Mouse (Mus musculus) hindbrain, embryonic 11.5 days (tissue): ENCODE measurements around the gene A030014E15Rik. TPM values are rescaled to one million over a fixed set of nuclear protein-coding genes. Genes with fewer than 3 reads are reported as not detected.
"Not testable (repeated sequence)": the region's sequence is repeated elsewhere in the genome, so short reads cannot be mapped to it uniquely, and the experiment has no call there.

ENCODE experiments used
- ATAC-seq: fragments of 200-750 bp; cut with Nextera tagmentation; 2 replicates; pipeline ENCODE4 v1.8.0; 2017; ENCODE audit warnings: mild to moderate bottlenecking, moderate TSS enrichment, moderate library complexity; ENCODE audit not compliant: low FRiP score
- DNase-seq: peaks from one replicate; pipeline ENCODE4 v3.0.0-alpha.2; 2015; ENCODE audit warnings: low spot score
- H3K27ac ChIP-seq: fragments of 300-500 bp; sonication (generic); 2 replicates; pipeline ENCODE4 v1.5.1; 2014; ENCODE audit warnings: mild to moderate bottlenecking, low read depth, low read length
- H3K27me3 ChIP-seq: fragments of 300-500 bp; sonication (generic); 2 replicates; pipeline ENCODE4 v1.6.1; 2014; ENCODE audit warnings: mild to moderate bottlenecking, low read length, moderate library complexity, mixed read lengths; ENCODE audit not compliant: control insufficient read depth, insufficient read depth
- H3K36me3 ChIP-seq: fragments of 300-500 bp; sonication (generic); 2 replicates; pipeline ENCODE4 v1.6.1; 2014; ENCODE audit warnings: mild to moderate bottlenecking, low read length, moderate library complexity, mixed read lengths; ENCODE audit not compliant: control insufficient read depth, insufficient read depth
- H3K4me1 ChIP-seq: fragments of 300-500 bp; sonication (generic); replicated peaks from 2 replicates; pipeline ENCODE4 v1.6.1; 2014; ENCODE audit warnings: low read length, mixed read lengths; ENCODE audit not compliant: control insufficient read depth, insufficient read depth
- H3K4me2 ChIP-seq: fragments of 300-500 bp; sonication (generic); replicated peaks from 2 replicates; pipeline ENCODE4 v1.6.1; 2014; ENCODE audit warnings: mild to moderate bottlenecking, low read depth, low read length
- H3K4me3 ChIP-seq: fragments of 300-500 bp; sonication (generic); 2 replicates; pipeline ENCODE4 v1.5.1; 2014; ENCODE audit warnings: low read depth, low read length
- H3K9ac ChIP-seq: fragments of 300-500 bp; sonication (generic); 2 replicates; pipeline ENCODE4 v1.6.1; 2014; ENCODE audit warnings: low read depth, low read length
- H3K9me3 ChIP-seq: fragments of 300-500 bp; sonication (generic); 2 replicates; pipeline ENCODE4 v1.6.1; 2016; ENCODE audit warnings: low read length; ENCODE audit not compliant: control insufficient read depth
- WGBS: fragments of 180-500 bp; shearing (Covaris S2); extraction: QIAGEN DNeasy Blood & Tissue Kit; methylation state at CpG from one replicate; pipeline ENCODE4 v1.1.7; 2014; 5-methylcytosine and 5-hydroxymethylcytosine counted together
- polyA plus RNA-seq: library from polyadenylated mRNA; unstranded; fragments of >200 nt; fragmentation: Nextera tagmentation; extraction: Ambion mirVana; gene quantifications from 2 replicates; pipeline ENCODE4 v1.2.1, GENCODE M21; 2014

The A030014E15Rik gene
- not detected in 2 replicates for polyA plus RNA-seq

- Histone ChIP-seq H3K4me3 (no peak within 1 kb of the TSS), H3K4me1 (no peaks in the 10 kb centered on the region), H3K9ac (no peak within 1 kb of the TSS), H3K27me3 (no peaks in the 10 kb centered on the region), H3K27ac (no peak within 1 kb of the TSS), H3K4me2 (no peak within 1 kb of the TSS), H3K36me3 (no peaks in the 10 kb centered on the region), H3K9me3 (no peaks in the 10 kb centered on the region)
- DNase-seq = no peak
- no peak for ATAC-seq
- 95% methylated on average over 6 of the region's 6 CpGs for WGBS
These were observed at the start of gene A030014E15Rik for GRCm38 (mm10) chr1:82924650-82925049. TSS of gene A030014E15Rik (plus strand) at chr1:82924917.

- Histone ChIP-seq H3K4me2 (no peak overlapping the region), H3K9ac (no peak overlapping the region), H3K4me3 (no peak overlapping the region), H3K9me3 (no peaks in the 10 kb centered on the region), H3K27me3 (no peaks in the 10 kb centered on the region), H3K36me3 (0 out of 2 replicates have a peak, but pooled peaks cover 2% of the 10 kb centered on the region), H3K4me1 (no peaks in the 10 kb centered on the region), H3K27ac (no peak overlapping the region)
- no peak for DNase-seq
- ATAC-seq = no peak
- 78% methylated on average over 2 of the region's 2 CpGs for WGBS
These were observed 45.5 kb upstream of the A030014E15Rik start for GRCm38 (mm10) chr1:82879172-82879571.

GRCm38 (mm10) chr1:82880196-82880595 lies 44.5 kb upstream of the A030014E15Rik start:
- H3K9ac ChIP-seq = no peak overlapping the region
- 72% methylated on average over 8 of the region's 8 CpGs for WGBS
- no peaks in the 10 kb centered on the region for H3K27me3 ChIP-seq
- no peaks in the 10 kb centered on the region for H3K4me1 ChIP-seq
- 0 out of 2 replicates have a peak, but pooled peaks cover 2% of the 10 kb centered on the region for H3K36me3 ChIP-seq
- H3K9me3 ChIP-seq = no peaks in the 10 kb centered on the region
- no peak overlapping the region for H3K4me3 ChIP-seq
- no peak overlapping the region for H3K27ac ChIP-seq
- H3K4me2 ChIP-seq = no peak overlapping the region
- no peak for DNase-seq
- no peak for ATAC-seq

GRCm38 (mm10) chr1:82893269-82893668 lies 31.4 kb upstream of the A030014E15Rik start:
- Histone ChIP-seq H3K27ac (no peak overlapping the region), H3K4me2 (no peak overlapping the region), H3K9me3 (no peaks in the 10 kb centered on the region), H3K4me3 (no peak overlapping the region), H3K27me3 (no peaks in the 10 kb centered on the region), H3K9ac (no peak overlapping the region), H3K36me3 (peaks cover 2% of the 10 kb centered on the region; the same call in 1 of the 2 replicates), H3K4me1 (no peaks in the 10 kb centered on the region)
- ATAC-seq (no peak), DNase-seq (no peak)
- 92% methylated on average over 7 of the region's 7 CpGs for WGBS

- Histone ChIP-seq H3K9ac (no peak overlapping the region), H3K4me1 (no peaks in the 10 kb centered on the region), H3K36me3 (peaks cover 7% of the 10 kb centered on the region), H3K4me2 (no peak overlapping the region), H3K27me3 (no peaks in the 10 kb centered on the region), H3K27ac (no peak overlapping the region), H3K4me3 (no peak overlapping the region), H3K9me3 (no peaks in the 10 kb centered on the region)
- DNase-seq (no peak), ATAC-seq (no peak)
- 100% methylated on average over 1 of the region's 1 CpGs for WGBS
These were observed 24.1 kb upstream of the A030014E15Rik start for GRCm38 (mm10) chr1:82900567-82900966.

GRCm38 (mm10) chr1:82901201-82901600 lies 23.5 kb upstream of the A030014E15Rik start:
- Histone ChIP-seq H3K4me3 (no peak overlapping the region), H3K4me1 (no peaks in the 10 kb centered on the region), H3K9ac (no peak overlapping the region), H3K27ac (no peak overlapping the region), H3K27me3 (no peaks in the 10 kb centered on the region), H3K4me2 (no peak overlapping the region), H3K36me3 (peaks cover 7% of the 10 kb centered on the region), H3K9me3 (no peaks in the 10 kb centered on the region)
- 92% methylated on average over 3 of the region's 3 CpGs for WGBS
- no peak for DNase-seq
- ATAC-seq = no peak

GRCm38 (mm10) chr1:82905886-82906285 lies 18.8 kb upstream of the A030014E15Rik start:
- 68% methylated on average over 3 of the region's 3 CpGs for WGBS
- Histone ChIP-seq H3K36me3 (peaks cover 5% of the 10 kb centered on the region; the same call in 1 of the 2 replicates), H3K4me3 (no peak overlapping the region), H3K27ac (0 out of 2 replicates have a peak overlapping the region, but pooled peaks have one; percentile 10), H3K4me1 (no peaks in the 10 kb centered on the region), H3K4me2 (no peak overlapping the region), H3K9me3 (no peaks in the 10 kb centered on the region), H3K9ac (no peak overlapping the region), H3K27me3 (no peaks in the 10 kb centered on the region)
- DNase-seq = peak; percentile 21
- ATAC-seq = peak; percentile 33; the same call in 1 of the 2 replicates

GRCm38 (mm10) chr1:82913025-82913424 lies 11.7 kb upstream of the A030014E15Rik start, which contains the start of gene A030005L19Rik:
TSS of gene A030005L19Rik (plus strand) at chr1:82913325.
- Histone ChIP-seq H3K27me3 (no peaks in the 10 kb centered on the region), H3K27ac (no peak within 1 kb of the TSS), H3K4me3 (no peak within 1 kb of the TSS), H3K4me1 (no peaks in the 10 kb centered on the region), H3K36me3 (no peaks in the 10 kb centered on the region), H3K9me3 (no peaks in the 10 kb centered on the region), H3K9ac (no peak within 1 kb of the TSS), H3K4me2 (no peak within 1 kb of the TSS)
- no peak for ATAC-seq
- 89% methylated on average over 3 of the region's 3 CpGs for WGBS
- DNase-seq = no peak

GRCm38 (mm10) chr1:82913434-82913833 lies 11.3 kb upstream of the A030014E15Rik start:
- H3K9ac ChIP-seq, DNase-seq: not testable (repeated sequence)

More at GRCm38 (mm10) chr1:82913434-82913833, 11.3 kb upstream of the A030014E15Rik start:
- not testable (repeated sequence) for H3K27me3 ChIP-seq, H3K36me3 ChIP-seq, H3K4me3 ChIP-seq, H3K9me3 ChIP-seq, H3K4me1 ChIP-seq, H3K27ac ChIP-seq, ATAC-seq, H3K4me2 ChIP-seq
- 97% methylated on average over 5 of the region's 5 CpGs for WGBS
